Mouse (Mus musculus) midbrain, embryonic 10.5 days (tissue): Measurements from ENCODE around the gene Cdan1. TPM values are rescaled to one million over a fixed set of nuclear protein-coding genes. Genes with fewer than 3 reads are reported as not detected.
A peak's percentile ranks its signal among the peaks of the same experiment; 100 is the strongest.

ENCODE experiments used
- DNase-seq: peaks from one replicate; pipeline ENCODE4 v3.0.0-alpha.2; 2017; ENCODE audit warnings: low spot score
- H3K27ac ChIP-seq: fragments of 300-500 bp; sonication (generic); replicated peaks from 2 replicates; pipeline ENCODE4 v1.5.1; 2016; ENCODE audit warnings: mild to moderate bottlenecking
- H3K27me3 ChIP-seq: fragments of 300-500 bp; sonication (generic); 2 replicates; pipeline ENCODE4 v1.6.1; 2016; ENCODE audit warnings: low read depth, mild to moderate bottlenecking; ENCODE audit not compliant: poor library complexity, severe bottlenecking
- H3K36me3 ChIP-seq: fragments of 300-500 bp; sonication (generic); 2 replicates; pipeline ENCODE4 v1.6.1; 2016; ENCODE audit warnings: mild to moderate bottlenecking, moderate library complexity
- H3K4me1 ChIP-seq: fragments of 300-500 bp; sonication (generic); 2 replicates; pipeline ENCODE4 v1.6.1; 2016
- H3K4me3 ChIP-seq: fragments of 300-500 bp; sonication (generic); 2 replicates; pipeline ENCODE4 v1.5.1; 2016; ENCODE audit warnings: mild to moderate bottlenecking, moderate library complexity
- H3K9me3 ChIP-seq: fragments of 300-500 bp; sonication (generic); replicated peaks from 2 replicates; pipeline ENCODE4 v1.6.1; 2016; ENCODE audit warnings: mild to moderate bottlenecking
- WGBS: fragments of 180-500 bp; shearing (Covaris S2); methylation state at CpG from one replicate; pipeline ENCODE4 v1.1.7; 2016; 5-methylcytosine and 5-hydroxymethylcytosine counted together
- polyA plus RNA-seq: library from polyadenylated mRNA; unstranded; fragments of >200 nt; fragmentation: Nextera tagmentation; extraction: Ambion mirVana; gene quantifications from 2 replicates; pipeline ENCODE4 v1.2.1, GENCODE M21; 2016

Gene Cdan1
- polyA plus RNA-seq, 1 experiment from 2014 or later: 5.0 TPM

DNA sequence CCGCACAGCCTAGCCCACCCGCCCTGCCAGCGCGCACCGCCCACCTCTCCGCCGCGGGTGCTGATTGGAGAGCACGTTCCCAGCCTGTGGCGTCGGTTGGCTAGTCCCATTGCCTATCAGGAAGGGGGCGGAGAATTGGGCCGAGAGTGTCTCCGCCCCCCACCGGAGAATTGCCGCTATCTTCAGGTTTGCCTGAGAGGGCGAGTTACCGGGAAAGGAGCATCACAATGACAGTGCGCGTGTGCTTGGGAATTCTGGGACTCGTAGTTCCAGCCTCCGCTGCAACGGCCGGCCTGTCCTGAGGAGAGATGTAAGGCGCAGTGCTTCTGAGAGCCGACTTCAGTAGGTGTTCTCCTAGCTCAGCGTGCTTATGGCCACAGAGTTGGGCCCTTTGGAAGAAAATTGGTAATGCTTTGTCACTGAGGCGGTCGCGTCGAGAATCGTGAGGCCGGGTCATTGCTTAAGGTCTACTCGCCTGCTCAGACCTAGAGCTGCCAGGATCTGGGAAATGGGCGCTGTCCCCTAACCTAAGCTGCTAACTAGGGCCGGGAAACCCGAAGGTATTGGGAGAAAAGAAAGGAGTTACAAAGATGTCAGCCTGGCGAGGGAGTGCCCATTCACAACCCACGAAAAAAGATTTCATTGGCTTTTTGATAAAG lies 625 bp upstream of the Cdan1 start, which contains the start of gene Ttbk2:
Ttbk2 (minus strand) TSS at position 181 of the 659 bp plus-strand sequence.
- Histone ChIP-seq H3K4me3 (peak within 1 kb of the TSS; percentile 94), H3K27me3 (no peaks in the 10 kb centered on the region), H3K9me3 (no peaks in the 10 kb centered on the region), H3K4me1 (peaks cover 22% of the 10 kb centered on the region), H3K36me3 (no peaks in the 10 kb centered on the region), H3K27ac (peak within 1 kb of the TSS; percentile 91)
- DNase-seq: peak; percentile 98
- under 1% methylated on average over 39 of the region's 39 CpGs for WGBS

DNA sequence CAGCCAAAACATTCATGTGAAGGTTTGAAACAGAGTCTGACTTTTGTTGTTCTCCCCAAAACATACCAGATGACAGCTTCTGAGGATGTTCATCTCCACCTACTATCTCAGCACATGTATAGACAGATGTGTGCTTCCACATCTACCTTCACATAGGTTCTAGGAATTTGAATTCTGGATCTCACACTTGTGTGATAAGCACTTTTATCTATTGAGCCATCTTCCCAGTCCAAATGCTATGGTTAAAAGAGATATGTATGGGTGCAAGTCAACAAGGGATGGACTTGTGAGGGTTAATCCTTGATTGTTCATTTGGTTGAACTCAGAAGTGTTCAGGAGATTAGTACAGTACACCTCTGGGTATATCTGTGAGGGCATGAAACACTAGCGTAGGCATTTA lies 4.6 kb downstream of the Cdan1 start:
- DNase-seq: no peak
- 97% methylated on average over 1 of the region's 1 CpGs for WGBS
- Histone ChIP-seq H3K4me1 (peaks cover 18% of the 10 kb centered on the region), H3K36me3 (no peaks in the 10 kb centered on the region), H3K27ac (no peak overlapping the region), H3K9me3 (no peaks in the 10 kb centered on the region), H3K27me3 (no peaks in the 10 kb centered on the region), H3K4me3 (no peak overlapping the region)

DNA sequence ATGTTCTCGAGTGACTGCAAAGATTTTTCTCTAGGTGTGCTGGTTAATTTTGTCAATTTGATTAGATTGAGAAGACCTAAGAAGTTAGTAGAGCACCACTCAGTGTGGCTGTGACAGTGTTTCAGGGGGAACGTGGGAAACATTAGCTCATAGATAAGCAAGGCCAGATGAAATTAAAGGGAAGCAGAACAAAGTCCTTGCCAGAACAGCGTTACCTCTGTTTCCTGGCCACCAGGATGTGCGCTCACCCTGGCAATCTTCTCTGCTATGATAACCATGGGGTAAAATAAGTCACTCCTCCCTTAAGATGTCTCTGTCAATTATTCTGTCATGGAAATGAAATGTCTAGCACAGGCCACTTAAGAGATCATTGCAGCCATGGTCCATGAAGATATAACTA lies 5.9 kb downstream of the Cdan1 start:
- peaks cover 13% of the 10 kb centered on the region for H3K4me1 ChIP-seq
- H3K36me3 ChIP-seq: no peaks in the 10 kb centered on the region
- H3K27me3 ChIP-seq: no peaks in the 10 kb centered on the region
- H3K9me3 ChIP-seq: no peaks in the 10 kb centered on the region
- H3K4me3 ChIP-seq: no peak overlapping the region
- WGBS: 91% methylated on average over 4 of the region's 4 CpGs
- no peak for DNase-seq
- H3K27ac ChIP-seq: no peak overlapping the region

DNA sequence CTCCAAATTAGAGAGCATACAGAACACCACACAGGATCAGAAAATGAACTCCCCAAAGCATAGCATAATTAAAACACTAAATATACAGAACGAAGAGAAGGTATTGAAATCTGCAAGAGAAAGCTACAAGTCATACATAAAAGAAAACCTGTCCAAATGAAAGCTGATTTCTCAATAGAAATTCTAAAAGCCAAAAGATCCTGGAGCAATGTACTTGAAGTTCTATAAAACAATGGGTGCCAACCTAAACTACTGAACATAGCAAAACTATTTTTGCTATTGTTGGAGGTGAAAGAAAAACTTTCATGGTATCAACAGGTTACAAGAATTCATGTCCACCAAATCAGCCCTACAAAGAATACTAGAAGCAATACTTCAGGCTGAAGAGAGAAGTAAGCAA lies 8.7 kb downstream of the Cdan1 start:
- H3K4me1 ChIP-seq: no peaks in the 10 kb centered on the region
- DNase-seq: no peak
- H3K27me3 ChIP-seq: no peaks in the 10 kb centered on the region
- H3K9me3 ChIP-seq: peaks cover 9% of the 10 kb centered on the region; the same call in 1 of the 2 replicates
- WGBS: 90% methylated on average over 1 of the region's 1 CpGs
- H3K27ac ChIP-seq: no peak overlapping the region
- H3K36me3 ChIP-seq: peaks cover 10% of the 10 kb centered on the region
- no peak overlapping the region for H3K4me3 ChIP-seq

DNA sequence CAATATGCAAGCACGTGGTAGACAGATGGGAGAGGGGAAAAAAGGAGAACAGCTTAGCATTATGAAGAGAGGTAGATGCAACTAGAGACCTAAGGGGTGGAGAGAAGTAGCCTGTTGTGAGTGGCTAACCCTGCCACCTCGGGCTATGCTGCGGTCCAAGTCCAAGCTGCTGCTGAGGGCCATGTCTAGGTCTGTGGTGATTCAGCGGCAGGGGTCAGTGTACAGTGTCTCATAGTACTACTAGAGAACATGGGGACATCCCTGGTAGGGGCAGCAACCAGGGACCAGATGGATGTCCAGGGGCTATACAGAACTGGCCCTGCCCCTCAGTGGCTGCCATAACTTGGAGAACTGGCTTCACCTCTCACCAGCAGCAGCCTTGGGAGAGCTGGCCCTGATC lies 14.8 kb downstream of the Cdan1 start:
- Histone ChIP-seq H3K9me3 (peaks cover 21% of the 10 kb centered on the region; the same call in 1 of the 2 replicates), H3K4me1 (no peaks in the 10 kb centered on the region), H3K36me3 (peaks cover 39% of the 10 kb centered on the region), H3K4me3 (no peak overlapping the region), H3K27ac (no peak overlapping the region), H3K27me3 (no peaks in the 10 kb centered on the region)
- WGBS: 91% methylated on average over 4 of the region's 4 CpGs
- no peak for DNase-seq

DNA sequence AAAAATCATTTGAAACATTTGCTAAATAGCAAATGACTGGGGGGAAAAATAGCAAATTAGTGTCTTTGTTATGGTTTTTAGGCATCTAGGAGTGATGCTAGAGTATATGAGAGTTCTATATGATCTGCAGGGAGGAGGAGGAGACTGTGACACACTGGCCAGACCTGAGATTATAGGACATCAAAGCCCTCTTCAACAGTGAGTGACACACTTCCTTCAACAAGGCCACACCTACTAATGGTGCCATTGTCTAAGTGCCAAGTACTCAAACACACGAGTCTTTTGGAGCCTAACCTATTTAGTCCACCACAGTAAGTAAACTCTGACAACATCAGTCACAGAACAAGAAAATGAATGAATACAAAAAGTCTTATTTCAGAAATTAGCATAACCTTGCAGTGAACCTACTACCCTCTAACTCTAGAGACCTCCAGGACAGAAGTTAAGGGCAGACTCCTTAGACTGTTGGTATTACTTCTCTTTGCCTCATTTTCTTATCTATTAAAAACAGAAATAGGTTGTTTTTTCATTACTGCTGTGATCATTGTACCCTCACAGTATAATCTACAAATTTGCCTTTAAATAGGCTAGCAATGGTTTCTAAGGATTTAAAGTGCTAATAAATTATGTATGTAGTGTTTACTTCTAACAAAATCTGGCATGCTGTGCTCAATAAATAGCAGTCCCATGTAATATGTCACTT lies 22.8 kb downstream of the Cdan1 start:
- Histone ChIP-seq H3K27me3 (no peaks in the 10 kb centered on the region), H3K36me3 (peaks cover 25% of the 10 kb centered on the region), H3K4me1 (no peaks in the 10 kb centered on the region), H3K9me3 (no peaks in the 10 kb centered on the region; the same call in 1 of the 2 replicates), H3K27ac (no peak overlapping the region), H3K4me3 (no peak overlapping the region)
- DNase-seq: no peak
- 71% methylated on average over 1 of the region's 1 CpGs for WGBS

DNA sequence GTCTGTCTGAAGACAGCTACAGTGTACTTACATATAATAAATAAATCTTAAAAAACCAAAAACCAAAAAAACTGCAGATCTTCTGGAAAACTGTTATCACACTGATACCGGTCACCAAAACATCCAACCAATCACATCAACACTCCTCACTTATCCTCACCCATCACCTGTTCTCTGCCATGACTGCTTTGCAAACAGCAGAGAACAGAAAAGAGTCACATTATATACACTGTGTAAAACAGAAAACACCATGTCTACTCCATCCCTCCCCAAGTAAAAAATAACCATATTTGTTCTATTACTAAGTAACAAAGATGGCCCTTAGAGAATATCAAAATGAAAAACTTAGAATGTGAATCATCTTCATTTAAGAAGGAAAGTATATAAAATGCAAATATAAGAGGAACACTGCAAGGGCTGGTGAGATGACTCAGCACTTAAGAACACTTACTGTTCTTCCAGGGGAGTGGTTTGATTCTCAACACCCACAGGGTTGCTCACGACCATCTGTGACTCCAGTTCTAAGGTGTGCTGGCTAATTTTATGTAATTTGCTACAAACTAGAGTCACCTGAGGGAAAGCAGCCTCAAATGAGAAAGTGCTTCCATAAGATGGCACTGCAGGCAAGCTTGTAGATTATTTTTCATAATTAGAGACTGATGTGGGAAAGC lies 79.5 kb downstream of the Cdan1 start:
- Histone ChIP-seq H3K36me3 (peaks cover 56% of the 10 kb centered on the region), H3K4me3 (no peak overlapping the region), H3K27me3 (no peaks in the 10 kb centered on the region), H3K27ac (no peak overlapping the region), H3K9me3 (no peaks in the 10 kb centered on the region), H3K4me1 (no peaks in the 10 kb centered on the region)
- WGBS: 88% methylated on average over 2 of the region's 2 CpGs
- DNase-seq: no peak

DNA sequence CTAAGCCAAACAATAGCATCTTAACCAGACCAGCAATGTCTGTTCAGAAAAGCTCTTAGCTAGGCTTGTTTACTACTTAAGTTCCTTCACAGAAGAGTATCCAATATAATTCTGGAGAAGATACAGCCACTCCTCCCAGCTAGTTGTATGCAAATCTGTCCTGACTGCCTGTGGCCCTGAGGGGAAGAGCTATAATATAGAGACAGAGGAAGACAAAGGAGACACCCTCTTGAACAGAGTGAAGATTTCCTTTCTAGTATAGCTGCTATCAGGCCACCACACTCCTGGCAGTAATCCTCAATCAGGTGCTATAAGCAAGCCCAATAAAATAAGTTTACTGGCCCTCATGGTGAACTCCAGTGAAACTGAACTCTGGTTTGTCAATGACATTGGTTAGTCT lies 88.0 kb downstream of the Cdan1 start:
- Histone ChIP-seq H3K36me3 (peaks cover 68% of the 10 kb centered on the region), H3K4me1 (no peaks in the 10 kb centered on the region), H3K9me3 (no peaks in the 10 kb centered on the region), H3K27me3 (no peaks in the 10 kb centered on the region), H3K4me3 (no peak overlapping the region), H3K27ac (no peak overlapping the region)
- DNase-seq: no peak

DNA sequence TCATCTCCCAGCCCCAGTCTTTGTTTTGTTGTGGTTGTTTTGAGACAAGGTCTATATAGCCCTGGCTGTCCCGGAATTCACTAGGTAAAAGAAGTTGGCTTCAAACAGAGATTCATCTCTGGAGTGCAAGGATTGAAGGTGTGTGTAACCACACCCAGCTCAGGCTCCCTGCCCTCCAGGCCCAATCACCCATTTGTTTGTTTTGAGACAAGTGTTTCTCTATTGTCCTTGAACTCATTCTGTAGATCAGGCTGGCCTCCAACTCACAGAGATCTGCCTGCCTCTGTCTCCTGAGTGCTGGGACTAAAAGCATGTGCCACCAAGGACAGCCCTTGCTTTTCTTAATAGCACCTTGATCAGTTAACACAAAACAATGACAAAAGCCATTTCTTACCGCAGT lies 101.9 kb downstream of the Cdan1 start:
- Histone ChIP-seq H3K4me3 (no peak overlapping the region), H3K27me3 (no peaks in the 10 kb centered on the region), H3K27ac (no peak overlapping the region), H3K9me3 (no peaks in the 10 kb centered on the region), H3K36me3 (peaks cover 71% of the 10 kb centered on the region), H3K4me1 (no peaks in the 10 kb centered on the region)
- WGBS: 95% methylated on average over 2 of the region's 2 CpGs
- no peak for DNase-seq

DNA sequence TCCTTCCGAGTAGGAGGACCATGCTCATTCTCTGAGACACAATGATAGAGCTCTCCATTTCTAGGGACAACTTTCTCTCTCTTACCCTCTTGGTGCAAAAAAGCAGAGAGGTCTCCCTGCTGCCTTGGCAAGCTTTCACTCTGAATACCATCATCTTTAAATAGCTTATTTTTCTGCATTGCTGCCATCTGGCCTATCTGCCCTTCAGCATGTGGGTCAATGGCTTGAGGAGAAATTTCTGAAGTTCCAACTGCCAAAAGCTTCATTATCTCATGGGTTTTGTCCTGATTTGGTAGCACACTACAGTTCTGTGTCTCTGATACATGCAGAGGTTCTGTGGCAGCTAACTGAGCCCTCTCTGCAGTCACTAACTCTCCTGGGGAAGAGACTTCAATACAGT lies 104.4 kb downstream of the Cdan1 start:
- WGBS: 89% methylated on average over 1 of the region's 1 CpGs
- H3K27me3 ChIP-seq: no peaks in the 10 kb centered on the region
- no peaks in the 10 kb centered on the region for H3K4me1 ChIP-seq
- H3K27ac ChIP-seq: no peak overlapping the region
- H3K4me3 ChIP-seq: no peak overlapping the region
- no peaks in the 10 kb centered on the region for H3K9me3 ChIP-seq
- peaks cover 71% of the 10 kb centered on the region for H3K36me3 ChIP-seq
- no peak for DNase-seq

DNA sequence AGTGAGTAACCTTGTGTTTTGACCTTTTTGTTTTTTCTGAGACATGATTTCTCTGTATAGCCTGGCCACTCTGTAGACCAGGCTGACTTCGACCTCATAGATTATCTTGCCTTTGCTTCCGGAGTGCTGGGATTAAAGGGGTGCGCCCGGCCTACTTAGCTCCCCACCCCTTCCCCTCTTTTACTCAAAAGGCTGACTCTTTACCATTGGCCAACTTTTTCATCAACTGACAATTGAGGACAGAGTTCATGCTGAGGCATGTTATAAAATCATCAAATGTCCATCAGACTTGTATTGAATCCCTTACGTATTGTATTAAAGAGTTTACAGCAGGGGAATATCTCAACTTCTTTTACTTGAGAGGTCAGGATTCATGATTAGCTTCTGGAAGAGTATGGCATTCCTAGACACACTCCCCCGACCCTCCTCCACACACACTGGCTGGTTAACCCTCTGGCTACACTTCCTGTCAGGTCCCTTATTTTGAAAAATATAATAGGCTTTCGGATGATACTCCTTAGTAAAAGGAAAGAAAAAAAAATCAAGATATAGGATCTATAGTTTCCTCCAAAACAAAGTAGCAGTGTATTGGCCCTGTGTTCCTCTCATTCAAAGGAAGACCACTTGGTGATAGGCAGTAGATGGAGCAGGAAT lies 117.9 kb downstream of the Cdan1 start:
- WGBS: 43% methylated on average over 7 of the region's 7 CpGs
- Histone ChIP-seq H3K9me3 (no peaks in the 10 kb centered on the region), H3K4me1 (peaks cover 42% of the 10 kb centered on the region), H3K27ac (peak overlapping the region; percentile 90), H3K27me3 (no peaks in the 10 kb centered on the region), H3K4me3 (peak overlapping the region; percentile 99), H3K36me3 (peaks cover 21% of the 10 kb centered on the region)
- DNase-seq: no peak

DNA sequence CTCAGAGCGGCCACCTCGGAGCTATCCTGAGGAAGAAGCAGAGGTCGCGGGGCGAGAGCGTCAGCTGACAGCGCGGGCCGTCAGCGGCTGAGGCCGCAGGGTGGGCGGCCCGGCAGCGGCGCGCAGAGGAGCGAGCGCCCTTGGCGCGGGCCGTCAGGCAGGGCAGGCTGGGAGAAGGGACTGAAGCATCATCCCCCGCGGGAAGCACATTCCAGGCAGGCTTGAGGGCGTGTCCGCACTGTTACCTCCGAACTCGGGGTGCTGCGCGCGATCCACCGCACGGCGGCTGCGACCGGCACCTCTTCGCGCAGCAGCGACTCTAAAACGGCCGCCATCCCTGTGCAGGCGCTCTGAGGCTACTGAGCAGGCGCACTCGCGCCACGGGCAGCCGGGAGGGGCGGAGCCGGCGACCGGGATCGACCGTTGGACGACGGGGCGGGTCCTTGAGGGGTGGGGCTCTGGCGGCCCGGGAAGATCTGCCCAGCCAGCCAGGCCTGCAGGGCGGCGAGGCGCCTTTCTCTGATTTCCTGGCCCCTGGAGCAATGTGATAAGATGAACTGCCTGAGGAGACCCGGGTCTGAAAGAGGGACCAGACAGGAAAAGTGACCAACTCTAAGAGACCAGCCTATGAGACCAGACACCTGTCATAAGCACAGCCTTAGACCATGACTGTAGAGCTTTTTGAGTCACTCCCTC lies 118.6 kb downstream of the Cdan1 start:
- WGBS: under 1% methylated on average over 61 of the region's 61 CpGs
- Histone ChIP-seq H3K27me3 (no peaks in the 10 kb centered on the region), H3K4me1 (peaks cover 42% of the 10 kb centered on the region), H3K9me3 (no peaks in the 10 kb centered on the region), H3K4me3 (peak overlapping the region; percentile 99), H3K27ac (peak overlapping the region; percentile 90), H3K36me3 (peaks cover 28% of the 10 kb centered on the region)
- peak; percentile 96 for DNase-seq
